ENCODE assay signal across 21 mouse cellular contexts in genomic region chr4:120385496-120385895, GRCm38 (mm10). TPM values are rescaled to one million over a fixed set of nuclear protein-coding genes. Genes with fewer than 3 reads are reported as not detected.
DNase-seq lines count a peak whose midpoint lies in the region; ATAC-seq lines count a peak whose summit lies in the region.
"Had no signal": no experiment of that assay in that cellular context is flagged by ENCODE, and none has a peak within 500 bp of the region (broad histone marks: within the 10 kb centered on the region; RNA-seq: fewer than 3 reads in every experiment).

No protein-coding gene starts in this region.

- no peak overlapping the region for H3K4me2 ChIP-seq in hindbrain, embryonic 16.5 days (ENCODE audit: low read length)
- H3K4me2 ChIP-seq in hindbrain, embryonic 11.5 days (replicated peaks; ENCODE audit: low read depth, low read length) = no peak overlapping the region
- H3K4me2 ChIP-seq in neural tube, embryonic 11.5 days (ENCODE audit: low read depth) = no peak overlapping the region

- no peaks in the 10 kb centered on the region for H3K9me3 ChIP-seq in heart, embryonic 10.5 days
- H3K9me3 ChIP-seq in hindbrain, embryonic 16.5 days (ENCODE audit: control insufficient read depth, low read length) = no peaks in the 10 kb centered on the region
- no peaks in the 10 kb centered on the region for H3K9me3 ChIP-seq in hindbrain, embryonic 11.5 days (ENCODE audit: control insufficient read depth, low read length)
- no peaks in the 10 kb centered on the region for H3K9me3 ChIP-seq in neural tube, embryonic 11.5 days (ENCODE audit: control insufficient read depth, low read length)
- H3K9me3 ChIP-seq: G1E had no signal

- peak; percentile 64 for DNase-seq in heart, adult 11 months
- no peak for DNase-seq in heart, adult 9 months (ENCODE audit: low spot score in 2 of 2)
- peak; percentile 71 for DNase-seq in heart, embryonic 10.5 days (ENCODE audit: low spot score)
- DNase-seq in heart, postnatal 14 days = no peak
- no peak for DNase-seq in hindbrain, embryonic 11.5 days (ENCODE audit: low spot score)
- DNase-seq in neural tube, embryonic 11.5 days (ENCODE audit: low spot score) = no peak
- no peak for DNase-seq in neural tube, embryonic 10.5 days (ENCODE audit: extremely low spot score, low spot score)
- DNase-seq: adrenal gland, adult 2 months; adrenal gland, adult 8-10 months; adrenal gland, postnatal 10 days; adrenal gland, postnatal 14 days; adrenal gland, postnatal 25 days; adrenal gland, postnatal 36 days; B cell, adult 2 months; cerebellum, adult 11 months; cerebellum, adult 11-12 months had no signal

- whole genome bisulfite sequencing in heart, embryonic 10.5 days = 74% methylated on average over 2 of the region's 2 CpGs
- 83% methylated on average over 2 of the region's 2 CpGs for WGBS in hindbrain, embryonic 16.5 days
- WGBS in hindbrain, embryonic 11.5 days = 86% methylated on average over 2 of the region's 2 CpGs
- WGBS in neural tube, embryonic 11.5 days = 91% methylated on average over 2 of the region's 2 CpGs

- no peak overlapping the region for H3K4me3 ChIP-seq in heart, embryonic 10.5 days
- no peak overlapping the region for H3K4me3 ChIP-seq in hindbrain, embryonic 16.5 days (ENCODE audit: low read length)
- no peak overlapping the region for H3K4me3 ChIP-seq in hindbrain, embryonic 11.5 days (ENCODE audit: low read depth, low read length)
- H3K4me3 ChIP-seq in neural tube, embryonic 11.5 days (ENCODE audit: low read depth, low read length) = no peak overlapping the region

- intact Hi-C loops in heart, postnatal 14 days (cut with DNase I) = loop anchor here (5.0 kb wide), 2 partner anchors 132 to 502 kb away; no protein-coding TSS in a partner anchor

- peaks cover 16% of the 10 kb centered on the region for H3K4me1 ChIP-seq in heart, embryonic 10.5 days
- peaks cover 4% of the 10 kb centered on the region; the same call in 1 of the 2 replicates for H3K4me1 ChIP-seq in hindbrain, embryonic 16.5 days (ENCODE audit: control insufficient read depth, insufficient read depth, low read depth, low read length)
- H3K4me1 ChIP-seq in hindbrain, embryonic 11.5 days (replicated peaks; ENCODE audit: control insufficient read depth, insufficient read depth, low read length) = no peaks in the 10 kb centered on the region
- H3K4me1 ChIP-seq in neural tube, embryonic 11.5 days (ENCODE audit: control insufficient read depth, insufficient read depth, low read length) = no peaks in the 10 kb centered on the region

- H3K27me3 ChIP-seq in heart, embryonic 10.5 days (ENCODE audit: insufficient read depth, poor library complexity, severe bottlenecking) = 0 out of 2 replicates have a peak, but pooled peaks cover 5% of the 10 kb centered on the region
- no peaks in the 10 kb centered on the region for H3K27me3 ChIP-seq in hindbrain, embryonic 16.5 days (replicated peaks; ENCODE audit: control insufficient read depth, insufficient read depth, low read length)
- H3K27me3 ChIP-seq in hindbrain, embryonic 11.5 days (ENCODE audit: control insufficient read depth, insufficient read depth, low read length) = no peaks in the 10 kb centered on the region
- no peaks in the 10 kb centered on the region for H3K27me3 ChIP-seq in neural tube, embryonic 11.5 days (ENCODE audit: control insufficient read depth, insufficient read depth, low read length)
- H3K27me3 ChIP-seq: Patski had no signal

- no peaks in the 10 kb centered on the region for H3K36me3 ChIP-seq in heart, embryonic 10.5 days
- H3K36me3 ChIP-seq in hindbrain, embryonic 16.5 days (ENCODE audit: control insufficient read depth, insufficient read depth, low read length) = no peaks in the 10 kb centered on the region
- no peaks in the 10 kb centered on the region for H3K36me3 ChIP-seq in hindbrain, embryonic 11.5 days (ENCODE audit: control insufficient read depth, insufficient read depth, low read length)
- H3K36me3 ChIP-seq in neural tube, embryonic 11.5 days (ENCODE audit: control insufficient read depth, insufficient read depth, low read length) = no peaks in the 10 kb centered on the region
- H3K36me3 ChIP-seq: G1E had no signal

- no peak overlapping the region for H3K27ac ChIP-seq in heart, embryonic 10.5 days
- H3K27ac ChIP-seq in hindbrain, embryonic 16.5 days (ENCODE audit: low read depth, low read length) = no peak overlapping the region
- H3K27ac ChIP-seq in hindbrain, embryonic 11.5 days (ENCODE audit: low read depth, low read length) = no peak overlapping the region
- H3K27ac ChIP-seq in neural tube, embryonic 11.5 days (ENCODE audit: low read depth, low read length) = no peak overlapping the region

- ATAC-seq in hindbrain, embryonic 16.5 days = no peak
- no peak for ATAC-seq in hindbrain, embryonic 11.5 days (ENCODE audit: low FRiP score)
- ATAC-seq in neural tube, embryonic 11.5 days (ENCODE audit: insufficient read depth, low FRiP score, low TSS enrichment) = no peak
- ATAC-seq: activated CD4-positive, CD25-positive, alpha-beta regulatory T cell, adult 4 months; CD4-positive, CD25-positive, alpha-beta regulatory T cell, adult 4 months; Patski had no signal

- H3K9ac ChIP-seq in hindbrain, embryonic 16.5 days (ENCODE audit: low read depth, low read length) = peak overlapping the region; percentile 15; the same call in 1 of the 2 replicates
- no peak overlapping the region for H3K9ac ChIP-seq in hindbrain, embryonic 11.5 days (ENCODE audit: low read depth, low read length)
- H3K9ac ChIP-seq in neural tube, embryonic 11.5 days (ENCODE audit: low read length) = 0 out of 2 replicates have a peak overlapping the region, but pooled peaks have one; percentile 3

RNA-seq across cellular contexts. Expression of gene Scmh1, which starts 19.6 kb away (rescaled TPM):
- polyA plus RNA-seq in heart, embryonic 10.5 days (2016; fragmentation: Nextera tagmentation; extraction: Ambion mirVana) = 58.3 and 86.8 TPM in 2 replicates
- total RNA-seq in heart, postnatal 14 days (2021) = 10 to 100 TPM; 54.0 to 61.7 TPM
- polyA plus RNA-seq in hindbrain, embryonic 16.5 days (2015; fragmentation: Nextera tagmentation; extraction: Ambion mirVana) = 74.5 and 90.0 TPM in 2 replicates
- 47.3 and 53.5 TPM in 2 replicates for polyA plus RNA-seq in hindbrain, embryonic 11.5 days (2014; fragmentation: Nextera tagmentation; extraction: Ambion mirVana)
- polyA plus RNA-seq in neural tube, embryonic 11.5 days (2014; fragmentation: Nextera tagmentation; extraction: Ambion mirVana) = 59.4 and 60.1 TPM in 2 replicates
- polyA plus RNA-seq: G1E had no signal

Comparison
In these comparisons a context has a peak if more than half of its experiments do, and no peak if none do; other contexts are left out.
1. DNase-seq: peak in heart, adult 11 months (single experiment) and heart, embryonic 10.5 days (single experiment); none in heart, adult 9 months (0 of 2), heart, postnatal 14 days (0 of 2), hindbrain, embryonic 11.5 days (single experiment), neural tube, embryonic 11.5 days (single experiment) and neural tube, embryonic 10.5 days (single experiment).